21 mouse cellular contexts compared by ENCODE assay signal in genomic region chr17:35544001-35544400, GRCm38 (mm10). TPM values are rescaled to one million over a fixed set of nuclear protein-coding genes. Genes with fewer than 3 reads are reported as not detected.
A peak's percentile ranks its signal among the peaks of the same experiment; 100 is the strongest.
DNase-seq lines count a peak whose midpoint lies in the region; ATAC-seq lines count a peak whose summit lies in the region.
"Had no signal": no experiment of that assay in that cellular context is flagged by ENCODE, and none has a peak within 500 bp of the region (broad histone marks: within the 10 kb centered on the region; RNA-seq: fewer than 3 reads in every experiment).

No protein-coding gene starts in this region.

- ATAC-seq in hindbrain, embryonic 11.5 days (ENCODE audit: low FRiP score), result no peak
- no peak for ATAC-seq in hindbrain, embryonic 16.5 days
- ATAC-seq: activated CD4-positive, CD25-positive, alpha-beta regulatory T cell, adult 4 months had no signal

- no peaks in the 10 kb centered on the region for H3K36me3 ChIP-seq in hindbrain, embryonic 11.5 days (ENCODE audit: control insufficient read depth, insufficient read depth, low read length)
- H3K36me3 ChIP-seq in hindbrain, embryonic 16.5 days (ENCODE audit: control insufficient read depth, insufficient read depth, low read length), result no peaks in the 10 kb centered on the region
- H3K36me3 ChIP-seq: limb, embryonic 10.5 days; liver, embryonic 15.5 days; lung, embryonic 15.5 days; midbrain, embryonic 10.5 days; neural tube, embryonic 13.5 days had no signal

- no peaks in the 10 kb centered on the region for H3K27me3 ChIP-seq in hindbrain, embryonic 11.5 days (ENCODE audit: control insufficient read depth, insufficient read depth, low read length)
- H3K27me3 ChIP-seq in hindbrain, embryonic 16.5 days (replicated peaks; ENCODE audit: control insufficient read depth, insufficient read depth, low read length), result no peaks in the 10 kb centered on the region
- H3K27me3 ChIP-seq: lung, embryonic 15.5 days; neural tube, embryonic 13.5 days had no signal

- 86% methylated on average over 6 of the region's 6 CpGs for WGBS in hindbrain, embryonic 11.5 days
- WGBS in hindbrain, embryonic 16.5 days, result 71% methylated on average over 6 of the region's 6 CpGs

- peak overlapping the region; percentile 17; the same call in 1 of the 2 replicates for H3K4me2 ChIP-seq in hindbrain, embryonic 11.5 days (replicated peaks; ENCODE audit: low read depth, low read length)
- no peak overlapping the region for H3K4me2 ChIP-seq in hindbrain, embryonic 16.5 days (ENCODE audit: low read length)
- H3K4me2 ChIP-seq: liver, embryonic 15.5 days; lung, embryonic 15.5 days had no signal

- H3K27ac ChIP-seq in hindbrain, embryonic 11.5 days (ENCODE audit: low read depth, low read length), result peak overlapping the region; percentile 72; the same call in 1 of the 2 replicates
- no peak overlapping the region for H3K27ac ChIP-seq in hindbrain, embryonic 16.5 days (ENCODE audit: low read depth, low read length)
- H3K27ac ChIP-seq: limb, embryonic 10.5 days; liver, embryonic 15.5 days; lung, embryonic 15.5 days; midbrain, embryonic 10.5 days; neural tube, embryonic 13.5 days had no signal

- no peak overlapping the region for H3K9ac ChIP-seq in hindbrain, embryonic 11.5 days (ENCODE audit: low read depth, low read length)
- no peak overlapping the region for H3K9ac ChIP-seq in hindbrain, embryonic 16.5 days (ENCODE audit: low read depth, low read length)
- H3K9ac ChIP-seq: forebrain, postnatal 0 days; liver, embryonic 15.5 days; lung, embryonic 15.5 days had no signal

- peaks cover 4% of the 10 kb centered on the region for H3K4me1 ChIP-seq in hindbrain, embryonic 11.5 days (replicated peaks; ENCODE audit: control insufficient read depth, insufficient read depth, low read length)
- 0 out of 2 replicates have a peak, but pooled peaks cover 3% of the 10 kb centered on the region for H3K4me1 ChIP-seq in hindbrain, embryonic 16.5 days (ENCODE audit: control insufficient read depth, insufficient read depth, low read depth, low read length)
- H3K4me1 ChIP-seq: limb, embryonic 10.5 days; liver, embryonic 15.5 days had no signal

- H3K9me3 ChIP-seq in hindbrain, embryonic 11.5 days (ENCODE audit: control insufficient read depth, low read length), result no peaks in the 10 kb centered on the region
- H3K9me3 ChIP-seq in hindbrain, embryonic 16.5 days (ENCODE audit: control insufficient read depth, low read length), result no peaks in the 10 kb centered on the region
- H3K9me3 ChIP-seq: limb, embryonic 10.5 days; liver, embryonic 15.5 days; lung, embryonic 15.5 days; midbrain, embryonic 10.5 days; neural tube, embryonic 13.5 days had no signal

- no peak overlapping the region for H3K4me3 ChIP-seq in hindbrain, embryonic 11.5 days (ENCODE audit: low read depth, low read length)
- H3K4me3 ChIP-seq in hindbrain, embryonic 16.5 days (ENCODE audit: low read length), result no peak overlapping the region
- H3K4me3 ChIP-seq: limb, embryonic 10.5 days; liver, embryonic 15.5 days; lung, embryonic 15.5 days; midbrain, embryonic 10.5 days; neural tube, embryonic 13.5 days had no signal

- no peak for DNase-seq in hindbrain, embryonic 11.5 days (ENCODE audit: low spot score)
- DNase-seq in spleen, postnatal 36 days (ENCODE audit: low spot score in 2 of 2), result peak; percentile 17 to 45
- no peak for DNase-seq in spleen, adult 18-20 months
- DNase-seq in ZHBTc4 (ENCODE audit: low read depth, low spot score), result peak; percentile 38
- no peak for DNase-seq in frontal cortex, postnatal 36 days (ENCODE audit: low spot score in 2 of 2)
- no peak for DNase-seq in urinary bladder, postnatal 36 days (ENCODE audit: low spot score in 2 of 2)
- DNase-seq: adrenal gland, adult 8-10 months; thymus, adult 18-20 months had no signal

RNA-seq across cellular contexts. Expression of gene Cdsn, which starts 7.9 kb away (rescaled TPM):
- 0.06 and 0.20 TPM in 2 replicates for polyA plus RNA-seq in hindbrain, embryonic 11.5 days (2014; fragmentation: Nextera tagmentation; extraction: Ambion mirVana)
- polyA plus RNA-seq in hindbrain, embryonic 16.5 days (2015; fragmentation: Nextera tagmentation; extraction: Ambion mirVana), result 0.19 and 0.28 TPM in 2 replicates
- polyA plus RNA-seq: activated CD4-positive, CD25-positive, alpha-beta regulatory T cell, adult 4 months; embryonic facial prominence, embryonic 11.5 days; forebrain, embryonic 11.5 days; kidney, embryonic 14.5 days; limb, embryonic 10.5 days; lung, embryonic 15.5 days; neural tube, embryonic 13.5 days had no signal

RNA-seq across cellular contexts. Expression of gene Psors1c2, which starts 11.0 kb away (rescaled TPM):
- 0.67 and 0.97 TPM in 2 replicates for polyA plus RNA-seq in hindbrain, embryonic 11.5 days (2014; fragmentation: Nextera tagmentation; extraction: Ambion mirVana)
- polyA plus RNA-seq in hindbrain, embryonic 16.5 days (2015; fragmentation: Nextera tagmentation; extraction: Ambion mirVana), result 0.94 and 1.1 TPM in 2 replicates
- polyA plus RNA-seq: activated CD4-positive, CD25-positive, alpha-beta regulatory T cell, adult 4 months; intestine, postnatal 0 days had no signal

RNA-seq across cellular contexts. Expression of gene 2300002M23Rik, which starts 23.2 kb away (rescaled TPM):
- not detected in 2 replicates for polyA plus RNA-seq in hindbrain, embryonic 11.5 days (2014; fragmentation: Nextera tagmentation; extraction: Ambion mirVana)
- 0.11 and 0.12 TPM in 2 replicates for polyA plus RNA-seq in hindbrain, embryonic 16.5 days (2015; fragmentation: Nextera tagmentation; extraction: Ambion mirVana)
- polyA plus RNA-seq: activated CD4-positive, CD25-positive, alpha-beta regulatory T cell, adult 4 months; C2C12; embryonic facial prominence, embryonic 11.5 days; forebrain, embryonic 11.5 days; forebrain, postnatal 0 days; intestine, postnatal 0 days; kidney, embryonic 14.5 days; limb, embryonic 10.5 days; liver, embryonic 15.5 days; midbrain, embryonic 10.5 days; neural tube, embryonic 13.5 days had no signal

RNA-seq across cellular contexts. Expression of gene Cchcr1, which starts 27.1 kb away (rescaled TPM):
- polyA plus RNA-seq in hindbrain, embryonic 11.5 days (2014; fragmentation: Nextera tagmentation; extraction: Ambion mirVana), result 8.3 and 8.9 TPM in 2 replicates
- polyA plus RNA-seq in hindbrain, embryonic 16.5 days (2015; fragmentation: Nextera tagmentation; extraction: Ambion mirVana), result 5.8 and 6.3 TPM in 2 replicates

RNA-seq across cellular contexts. Expression of gene Tcf19, which starts 27.4 kb away (rescaled TPM):
- polyA plus RNA-seq in hindbrain, embryonic 11.5 days (2014; fragmentation: Nextera tagmentation; extraction: Ambion mirVana), result 49.4 and 50.8 TPM in 2 replicates
- 16.4 and 21.2 TPM in 2 replicates for polyA plus RNA-seq in hindbrain, embryonic 16.5 days (2015; fragmentation: Nextera tagmentation; extraction: Ambion mirVana)

Comparison
In these comparisons a context has a peak if more than half of its experiments do, and no peak if none do; other contexts are left out.
1. DNase-seq: peak in spleen, postnatal 36 days (2 of 2) and ZHBTc4 (single experiment); none in hindbrain, embryonic 11.5 days (single experiment), spleen, adult 18-20 months (0 of 2), frontal cortex, postnatal 36 days (0 of 2) and urinary bladder, postnatal 36 days (0 of 2).